ENCODE assay signal across 8 mouse cellular contexts in genomic region chr7:132810368-132810767, GRCm38 (mm10). TPM values are rescaled to one million over a fixed set of nuclear protein-coding genes. Genes with fewer than 3 reads are reported as not detected.
DNase-seq lines count a peak whose midpoint lies in the region; ATAC-seq and TF ChIP-seq lines count a peak whose summit lies in the region.

No protein-coding gene starts in this region.

- 0 out of 2 replicates have a peak overlapping the region, but pooled peaks have one; percentile 13 for H3K27ac ChIP-seq in embryonic facial prominence, embryonic 14.5 days (replicated peaks; ENCODE audit: low read depth, low read length)
- peak overlapping the region; percentile 58 for H3K27ac ChIP-seq in heart, embryonic 15.5 days

- WGBS in embryonic facial prominence, embryonic 14.5 days: 14% methylated on average over 6 of the region's 6 CpGs
- WGBS in heart, embryonic 15.5 days: 33% methylated on average over 6 of the region's 6 CpGs
- WGBS in lung, adult 2 months: 13% methylated on average over 6 of the region's 6 CpGs

- ATAC-seq in embryonic facial prominence, embryonic 14.5 days (ENCODE audit: low read depth): peak; percentile 26; the same call in 1 of the 2 replicates
- ATAC-seq in heart, embryonic 15.5 days (replicated peaks; ENCODE audit: insufficient number of reproducible peaks, insufficient read depth, low FRiP score, low read depth): no peak

- H3K9ac ChIP-seq in embryonic facial prominence, embryonic 14.5 days (ENCODE audit: low read depth, low read length): no peak overlapping the region
- 0 out of 2 replicates have a peak overlapping the region, but pooled peaks have one; percentile 16 for H3K9ac ChIP-seq in heart, embryonic 15.5 days

- H3K4me3 ChIP-seq in embryonic facial prominence, embryonic 14.5 days (ENCODE audit: low read depth, low read length): no peak overlapping the region
- no peak overlapping the region for H3K4me3 ChIP-seq in heart, embryonic 15.5 days
- peak overlapping the region; percentile 12 for H3K4me3 ChIP-seq in lung, adult 2 months (replicated peaks; ENCODE audit: extremely low read depth, low read depth, low read length)

- TF ChIP-seq POLR2A in lung, adult 2 months (IDR thresholded peaks at IDR 0.05; ENCODE audit: borderline replicate concordance, extremely low read depth, low read depth, low read length): no peak

- H3K9me3 ChIP-seq in embryonic facial prominence, embryonic 14.5 days (ENCODE audit: control insufficient read depth, low read length): no peaks in the 10 kb centered on the region
- no peaks in the 10 kb centered on the region for H3K9me3 ChIP-seq in heart, embryonic 15.5 days (replicated peaks)

- TF ChIP-seq CTCF in lung, adult 2 months (IDR thresholded peaks at IDR 0.05; ENCODE audit: insufficient read depth, low read length): no peak

- DNase-seq in urinary bladder, postnatal 14 days (ENCODE audit: low spot score): peak; percentile 38
- DNase-seq in urinary bladder, adult 2 months (ENCODE audit: low spot score): no peak
- peak; percentile 79 for DNase-seq in embryonic facial prominence, embryonic 14.5 days (ENCODE audit: low spot score)
- DNase-seq in kidney, postnatal 10 days: peak; percentile 71
- DNase-seq in lung, adult 2 months: peak; percentile 56
- DNase-seq in right cerebral cortex, postnatal 4 days: peak; percentile 31
- no peak for DNase-seq in spleen, postnatal 4 days (ENCODE audit: low spot score in 2 of 2)

- peaks cover 45% of the 10 kb centered on the region for H3K4me1 ChIP-seq in embryonic facial prominence, embryonic 14.5 days (ENCODE audit: control insufficient read depth, insufficient read depth, low read length)
- peaks cover 73% of the 10 kb centered on the region for H3K4me1 ChIP-seq in heart, embryonic 15.5 days (replicated peaks)
- peaks cover 47% of the 10 kb centered on the region for H3K4me1 ChIP-seq in lung, adult 2 months (ENCODE audit: control insufficient read depth, insufficient read depth, low read length)

- H3K36me3 ChIP-seq in embryonic facial prominence, embryonic 14.5 days (ENCODE audit: control insufficient read depth, insufficient read depth, low read length): no peaks in the 10 kb centered on the region
- no peaks in the 10 kb centered on the region for H3K36me3 ChIP-seq in heart, embryonic 15.5 days

- H3K27me3 ChIP-seq in embryonic facial prominence, embryonic 14.5 days (replicated peaks; ENCODE audit: control insufficient read depth, insufficient read depth, low read length): no peaks in the 10 kb centered on the region
- H3K27me3 ChIP-seq in heart, embryonic 15.5 days: no peaks in the 10 kb centered on the region

- peak overlapping the region; percentile 29 for H3K4me2 ChIP-seq in embryonic facial prominence, embryonic 14.5 days (ENCODE audit: low read depth, low read length)
- H3K4me2 ChIP-seq in heart, embryonic 15.5 days: peak overlapping the region; percentile 95; the same call in 1 of the 2 replicates

RNA-seq across cellular contexts. Expression of gene Fam53b, which starts 3.3 kb away (rescaled TPM):
- polyA plus RNA-seq in urinary bladder, adult 2 months (2012; rRNA removed): 11.2 and 15.8 TPM in 2 replicates
- polyA plus RNA-seq in embryonic facial prominence, embryonic 14.5 days (2014; fragmentation: Nextera tagmentation; extraction: Ambion mirVana): 16.5 and 21.0 TPM in 2 replicates
- 14.9 and 19.0 TPM in 2 replicates for polyA plus RNA-seq in heart, embryonic 15.5 days (2015; fragmentation: Nextera tagmentation; extraction: Ambion mirVana)
- 79.4 and 80.3 TPM in 2 replicates for polyA plus RNA-seq in lung, adult 2 months (2012; rRNA removed)

RNA-seq across cellular contexts. Expression of gene Eef1akmt2, which starts 42.1 kb away (rescaled TPM):
- polyA plus RNA-seq in urinary bladder, adult 2 months (2012; rRNA removed): 33.7 and 34.9 TPM in 2 replicates
- 58.5 and 62.2 TPM in 2 replicates for polyA plus RNA-seq in embryonic facial prominence, embryonic 14.5 days (2014; fragmentation: Nextera tagmentation; extraction: Ambion mirVana)
- 35.5 and 37.7 TPM in 2 replicates for polyA plus RNA-seq in heart, embryonic 15.5 days (2015; fragmentation: Nextera tagmentation; extraction: Ambion mirVana)
- polyA plus RNA-seq in lung, adult 2 months (2012; rRNA removed): 6.3 and 7.8 TPM in 2 replicates

RNA-seq across cellular contexts. Expression of gene Abraxas2, which starts 48.7 kb away (rescaled TPM):
- 24.0 and 24.7 TPM in 2 replicates for polyA plus RNA-seq in urinary bladder, adult 2 months (2012; rRNA removed)
- polyA plus RNA-seq in embryonic facial prominence, embryonic 14.5 days (2014; fragmentation: Nextera tagmentation; extraction: Ambion mirVana): 38.7 and 39.2 TPM in 2 replicates
- 25.1 and 28.7 TPM in 2 replicates for polyA plus RNA-seq in heart, embryonic 15.5 days (2015; fragmentation: Nextera tagmentation; extraction: Ambion mirVana)
- polyA plus RNA-seq in lung, adult 2 months (2012; rRNA removed): 7.8 and 12.2 TPM in 2 replicates

Comparison
In these comparisons a context has a peak if more than half of its experiments do, and no peak if none do; other contexts are left out.
1. DNase-seq: peak in urinary bladder, postnatal 14 days (single experiment), embryonic facial prominence, embryonic 14.5 days (single experiment), kidney, postnatal 10 days (single experiment), lung, adult 2 months (single experiment) and right cerebral cortex, postnatal 4 days (single experiment); none in urinary bladder, adult 2 months (single experiment) and spleen, postnatal 4 days (0 of 2).